Mouse (Mus musculus) cerebellum, adult 2 months (tissue): ENCODE measurements around the gene Rapgef6.

ENCODE experiments used
- CTCF ChIP-seq: fragments of 200-500 bp; IDR thresholded peaks from 2 replicates; pipeline ENCODE4 v1.5.1; 2011; ENCODE audit warnings: low read depth, mild to moderate bottlenecking, control low read depth, low read length, moderate library complexity, borderline replicate concordance; ENCODE audit not compliant: insufficient read depth
- POLR2A ChIP-seq: fragments of 200-500 bp; IDR thresholded peaks from 2 replicates; pipeline ENCODE4 v1.6.1; 2011; ENCODE audit warnings: low read length, control low read depth, borderline replicate concordance; ENCODE audit not compliant: insufficient read depth

GRCm38 (mm10) chr11:54727327-54727901, 204.8 kb downstream of the Rapgef6 start:
- TF ChIP-seq CTCF (no peak), POLR2A (no peak)
